Mouse (Mus musculus) B cell, adult 2 months (primary cell): Measurements from ENCODE around the gene Wipf1.

Experiments
- DNase-seq, 2 experiments: peaks; one replicate each; pipeline ENCODE4 v3.0.0; 2022

Gene Wipf1

GRCm38 (mm10) chr2:73540450-73541162 lies 11.1 kb upstream of the Wipf1 start:
- peak; percentile 63 to 72 for DNase-seq

GRCm38 (mm10) chr2:73539697-73540096 lies 10.2 kb upstream of the Wipf1 start:
- DNase-seq, result peak; percentile 75 to 76

- DNase-seq, result no peak
Measured at GRCm38 (mm10) chr2:73539141-73539540, 9.6 kb upstream of the Wipf1 start.

GRCm38 (mm10) chr2:73538590-73538989 lies 9.1 kb upstream of the Wipf1 start:
- no peak for DNase-seq

GRCm38 (mm10) chr2:73536091-73536783 lies 6.7 kb upstream of the Wipf1 start:
- no peak for DNase-seq

- DNase-seq, result no peak
Measured at GRCm38 (mm10) chr2:73534720-73535119, 5.2 kb upstream of the Wipf1 start.

- no peak for DNase-seq
Measured at GRCm38 (mm10) chr2:73530487-73530886, 953 bp upstream of the Wipf1 start.

- DNase-seq, result peak in 1 of 2 experiments; percentile 44
Measured at GRCm38 (mm10) chr2:73528516-73529355, 798 bp downstream of the Wipf1 start.

- no peak for DNase-seq
Measured at GRCm38 (mm10) chr2:73527956-73528355, 1.6 kb downstream of the Wipf1 start.

- no peak for DNase-seq
Measured at GRCm38 (mm10) chr2:73526691-73527090, 2.8 kb downstream of the Wipf1 start.

GRCm38 (mm10) chr2:73522891-73523290 lies 6.6 kb downstream of the Wipf1 start:
- DNase-seq, result no peak

- DNase-seq, result no peak
Measured at GRCm38 (mm10) chr2:73522336-73522735, 7.2 kb downstream of the Wipf1 start.

GRCm38 (mm10) chr2:73521737-73522136 lies 7.8 kb downstream of the Wipf1 start:
- DNase-seq, result no peak

- DNase-seq, result no peak
Measured at GRCm38 (mm10) chr2:73518966-73519365, 10.6 kb downstream of the Wipf1 start.

- no peak for DNase-seq
Measured at GRCm38 (mm10) chr2:73518311-73518710, 11.2 kb downstream of the Wipf1 start.

- no peak for DNase-seq
Measured at GRCm38 (mm10) chr2:73514178-73514577, 15.4 kb downstream of the Wipf1 start.

- DNase-seq, result peak in 1 of 2 experiments; percentile 25
Measured at GRCm38 (mm10) chr2:73513204-73513749, 16.3 kb downstream of the Wipf1 start.

- DNase-seq, result peak; percentile 34 to 45
Measured at GRCm38 (mm10) chr2:73512044-73512443, 17.5 kb downstream of the Wipf1 start.

GRCm38 (mm10) chr2:73510731-73511360 lies 18.7 kb downstream of the Wipf1 start:
- no peak for DNase-seq

- DNase-seq, result no peak
Measured at GRCm38 (mm10) chr2:73510025-73510288, 19.6 kb downstream of the Wipf1 start.

- no peak for DNase-seq
Measured at GRCm38 (mm10) chr2:73509248-73510024, 20.1 kb downstream of the Wipf1 start.

GRCm38 (mm10) chr2:73507886-73508285 lies 21.6 kb downstream of the Wipf1 start:
- DNase-seq, result no peak
